Mouse (Mus musculus) heart, embryonic 14.5 days (tissue): ENCODE results near the gene Myo10. TPM values are rescaled to one million over a fixed set of nuclear protein-coding genes. Genes with fewer than 3 reads are reported as not detected.
A peak's percentile ranks its signal among the peaks of the same experiment; 100 is the strongest.

ENCODE experiments used
- ATAC-seq: fragments of 200-750 bp; cut with Nextera tagmentation; 2 replicates; pipeline ENCODE4 v1.8.0; 2017; ENCODE audit warnings: low read depth, moderate TSS enrichment; ENCODE audit not compliant: insufficient number of reproducible peaks, insufficient read depth, low FRiP score
- H3K27ac ChIP-seq, 2 experiments: fragments of 200-500 bp in 1 of 2; fragments of 300-500 bp in 1 of 2; sonication (generic) in 1 of 2; replicated peaks in 1 of 2; 2 replicates each; pipeline ENCODE4 v1.5.1; 2012 to 2014; ENCODE audit warnings: low read depth in 2 of 2, low read length in 2 of 2, control low read depth in 1 of 2, mild to moderate bottlenecking in 1 of 2, mixed read lengths in 1 of 2; ENCODE audit not compliant: control insufficient read depth in 1 of 2, insufficient read depth in 1 of 2
- H3K27me3 ChIP-seq: fragments of 300-500 bp; sonication (generic); 2 replicates; pipeline ENCODE4 v1.6.1; 2014; ENCODE audit warnings: mild to moderate bottlenecking, low read length, control low read depth; ENCODE audit not compliant: control insufficient read depth, insufficient read depth
- H3K36me3 ChIP-seq: fragments of 300-500 bp; sonication (generic); 2 replicates; pipeline ENCODE4 v1.6.1; 2014; ENCODE audit warnings: mild to moderate bottlenecking, control low read depth, low read length, mixed read lengths; ENCODE audit not compliant: control insufficient read depth, insufficient read depth
- H3K4me1 ChIP-seq, 2 experiments: fragments of 200-500 bp in 1 of 2; fragments of 300-500 bp in 1 of 2; sonication (generic) in 1 of 2; 2 replicates each; pipeline ENCODE4 v1.6.1; 2012 to 2014; ENCODE audit warnings: low read length in 2 of 2, control low read depth in 1 of 2, mixed read lengths in 1 of 2; ENCODE audit not compliant: control insufficient read depth in 2 of 2, insufficient read depth in 2 of 2
- H3K4me2 ChIP-seq: fragments of 300-500 bp; sonication (generic); 2 replicates; pipeline ENCODE4 v1.6.1; 2014; ENCODE audit warnings: mild to moderate bottlenecking, low read length
- H3K4me3 ChIP-seq, 2 experiments: fragments of 200-500 bp in 1 of 2; fragments of 300-500 bp in 1 of 2; sonication (generic) in 1 of 2; 2 replicates each; pipeline ENCODE4 v1.5.1; 2012 to 2014; ENCODE audit warnings: low read length in 2 of 2, mild to moderate bottlenecking in 2 of 2, control low read depth in 1 of 2, low read depth in 1 of 2, moderate library complexity in 1 of 2; ENCODE audit not compliant: control insufficient read depth in 1 of 2, insufficient read depth in 1 of 2
- H3K9ac ChIP-seq: fragments of 300-500 bp; sonication (generic); 2 replicates; pipeline ENCODE4 v1.6.1; 2014; ENCODE audit warnings: mild to moderate bottlenecking, low read length
- H3K9me3 ChIP-seq: fragments of 300-500 bp; sonication (generic); 2 replicates; pipeline ENCODE4 v1.6.1; 2016; ENCODE audit warnings: low read length, control low read depth; ENCODE audit not compliant: control insufficient read depth
- WGBS: fragments of 180-500 bp; shearing (Covaris S2); extraction: QIAGEN DNeasy Blood & Tissue Kit; methylation state at CpG from one replicate; pipeline ENCODE4 v1.1.7; 2014; 5-methylcytosine and 5-hydroxymethylcytosine counted together
- polyA plus RNA-seq: library from polyadenylated mRNA; unstranded; fragments of >200 nt; fragmentation: Nextera tagmentation; extraction: Ambion mirVana; gene quantifications from 2 replicates; pipeline ENCODE4 v1.2.1, GENCODE M21; 2014

The Myo10 gene
- polyA plus RNA-seq, 1 experiment from 2014 or later = 12.6 TPM

DNA sequence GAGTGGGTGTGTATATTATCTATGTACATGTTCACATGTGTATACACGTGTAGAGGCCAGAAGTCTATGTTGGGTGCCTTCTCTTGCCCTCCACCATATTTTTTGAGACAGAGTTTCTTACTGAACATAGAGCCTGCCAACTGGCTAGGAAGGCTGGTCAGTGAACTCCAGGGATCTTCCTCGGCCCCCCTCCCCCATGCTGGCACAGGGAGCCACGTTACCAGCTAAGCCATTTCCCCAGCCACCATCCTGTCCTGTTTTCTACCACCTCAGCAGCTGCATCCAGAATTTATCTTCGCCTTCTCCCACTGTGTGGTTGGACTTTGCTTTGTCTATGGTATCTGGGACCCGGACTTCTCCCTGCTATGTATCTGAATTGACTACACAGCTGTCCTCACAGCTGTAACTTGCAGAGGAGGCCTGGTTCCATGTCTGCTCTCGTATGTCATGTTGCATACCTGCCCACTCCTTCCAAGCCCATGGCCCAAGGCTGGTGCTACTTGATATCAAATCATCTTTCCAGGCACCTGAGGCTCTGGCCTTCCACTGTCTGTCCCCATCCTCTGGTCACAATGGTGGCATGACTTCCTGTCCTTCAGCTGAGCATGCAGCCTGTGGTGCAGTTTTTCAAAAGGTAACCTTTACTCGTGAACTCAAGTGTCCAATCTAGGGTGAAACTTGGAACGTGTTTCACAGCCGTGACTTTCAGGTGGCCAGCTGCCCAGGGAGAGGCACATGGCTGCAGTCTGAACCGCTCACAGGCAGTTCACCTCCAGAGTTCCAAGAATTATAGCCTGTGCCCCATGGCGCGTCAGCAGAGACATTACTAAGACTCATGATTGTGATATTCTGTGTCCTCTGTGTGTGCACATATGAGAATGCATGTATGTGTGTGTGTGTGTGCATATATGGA, 18.8 kb downstream of the Myo10 start:
- ATAC-seq = no peak; the same call in 1 of the 2 replicates
- no peak overlapping the region for H3K9ac ChIP-seq
- no peak overlapping the region for H3K4me3 ChIP-seq
- no peaks in the 10 kb centered on the region for H3K27me3 ChIP-seq
- no peak overlapping the region for H3K4me2 ChIP-seq
- H3K36me3 ChIP-seq = no peaks in the 10 kb centered on the region
- H3K9me3 ChIP-seq = no peaks in the 10 kb centered on the region
- no peak overlapping the region for H3K27ac ChIP-seq
- WGBS = 82% methylated on average over 12 of the region's 12 CpGs
- peaks cover 24 to 25% of the 10 kb centered on the region in 2 experiments for H3K4me1 ChIP-seq

- H3K36me3 ChIP-seq = no peaks in the 10 kb centered on the region
- no peak overlapping the region for H3K9ac ChIP-seq
- peak overlapping the region; percentile 31; the same call in 1 of the 2 replicates for H3K4me2 ChIP-seq
- H3K9me3 ChIP-seq = no peaks in the 10 kb centered on the region
- 38% methylated on average over 9 of the region's 9 CpGs for WGBS
- 0 out of 2 replicates have a peak, but pooled peaks have one; percentile 32 for ATAC-seq
- peaks cover 24 to 27% of the 10 kb centered on the region in 2 experiments for H3K4me1 ChIP-seq
- H3K4me3 ChIP-seq = no peak overlapping the region
- H3K27ac ChIP-seq = peak overlapping the region; percentile 59; a peak in 3 of 4 replicates
- no peaks in the 10 kb centered on the region for H3K27me3 ChIP-seq
Measured at GRCm38 (mm10) chr15:25642214-25643058, 20.1 kb downstream of the Myo10 start.

DNA sequence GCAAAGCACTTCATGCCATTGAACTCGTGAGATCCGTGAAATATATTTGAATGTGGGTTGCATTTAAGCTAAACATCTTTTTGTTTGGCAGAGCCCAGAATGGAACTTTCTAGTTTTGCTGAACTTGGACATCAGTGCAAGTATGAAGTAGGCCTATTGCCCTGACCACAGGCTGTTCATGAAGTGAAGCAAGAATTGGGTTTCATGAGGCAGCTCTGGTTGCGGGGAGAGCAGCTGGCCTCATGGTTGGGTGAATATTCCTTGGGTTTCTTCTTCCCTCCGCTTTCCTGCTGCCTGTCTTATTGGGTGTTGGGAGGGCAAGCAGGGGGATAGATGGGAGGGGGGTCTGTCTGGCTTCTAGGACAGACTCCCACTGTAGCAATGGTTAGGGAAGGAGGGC, 23.5 kb downstream of the Myo10 start:
- H3K9me3 ChIP-seq = no peaks in the 10 kb centered on the region
- H3K4me3 ChIP-seq = no peak overlapping the region
- H3K27me3 ChIP-seq = no peaks in the 10 kb centered on the region
- H3K4me1 ChIP-seq = peaks cover 27 to 33% of the 10 kb centered on the region in 2 experiments
- no peak overlapping the region for H3K4me2 ChIP-seq
- no peak overlapping the region for H3K27ac ChIP-seq
- no peak overlapping the region for H3K9ac ChIP-seq
- 93% methylated on average over 4 of the region's 4 CpGs for WGBS
- H3K36me3 ChIP-seq = no peaks in the 10 kb centered on the region
- no peak for ATAC-seq

GRCm38 (mm10) chr15:25648287-25648686, 26.0 kb downstream of the Myo10 start:
- H3K27me3 ChIP-seq = peaks cover 17% of the 10 kb centered on the region
- H3K4me3 ChIP-seq = no peak overlapping the region
- no peak for ATAC-seq
- WGBS = 89% methylated on average over 2 of the region's 2 CpGs
- H3K27ac ChIP-seq = no peak overlapping the region
- H3K9me3 ChIP-seq = no peaks in the 10 kb centered on the region
- H3K9ac ChIP-seq = no peak overlapping the region
- H3K4me2 ChIP-seq = no peak overlapping the region
- peaks cover 14 to 18% of the 10 kb centered on the region in 2 experiments for H3K4me1 ChIP-seq
- no peaks in the 10 kb centered on the region for H3K36me3 ChIP-seq

GRCm38 (mm10) chr15:25650371-25650770, 28.0 kb downstream of the Myo10 start:
- Histone ChIP-seq H3K27me3 (peaks cover 28% of the 10 kb centered on the region), H3K4me2 (0 out of 2 replicates have a peak overlapping the region, but pooled peaks have one; percentile 13), H3K4me1 (peaks cover 11 to 17% of the 10 kb centered on the region in 2 experiments), H3K4me3 (no peak overlapping the region), H3K9me3 (no peaks in the 10 kb centered on the region), H3K27ac (no peak overlapping the region), H3K36me3 (no peaks in the 10 kb centered on the region), H3K9ac (no peak overlapping the region)
- WGBS = 15% methylated on average over 5 of the region's 5 CpGs
- peak; percentile 62; the same call in 1 of the 2 replicates for ATAC-seq

DNA sequence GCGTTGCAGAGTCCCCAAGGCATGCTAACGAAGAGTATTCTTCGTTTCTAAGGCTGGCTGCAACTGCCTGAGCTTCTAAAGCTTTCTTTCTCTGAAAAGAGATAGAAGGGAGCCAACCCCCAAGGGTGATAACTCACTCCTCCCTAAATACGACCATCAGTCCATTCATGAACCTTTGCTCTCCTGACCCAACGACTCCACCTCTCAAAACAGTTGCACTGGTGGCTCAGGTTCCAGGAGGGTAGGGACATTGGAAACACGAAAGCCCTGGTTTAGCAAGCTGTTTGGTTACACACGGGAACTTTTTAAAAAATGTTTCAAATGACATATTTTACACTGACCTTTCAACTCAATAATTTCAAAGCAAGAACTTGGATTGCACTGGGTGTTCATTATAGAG, 29.5 kb downstream of the Myo10 start:
- H3K27ac ChIP-seq = no peak overlapping the region
- no peaks in the 10 kb centered on the region for H3K9me3 ChIP-seq
- H3K4me2 ChIP-seq = no peak overlapping the region
- 80% methylated on average over 7 of the region's 7 CpGs for WGBS
- peaks cover 33% of the 10 kb centered on the region for H3K27me3 ChIP-seq
- no peak overlapping the region for H3K9ac ChIP-seq
- peaks cover 8 to 17% of the 10 kb centered on the region in 2 experiments for H3K4me1 ChIP-seq
- ATAC-seq = no peak
- H3K4me3 ChIP-seq = no peak overlapping the region
- no peaks in the 10 kb centered on the region for H3K36me3 ChIP-seq

GRCm38 (mm10) chr15:25652368-25652767, 30.0 kb downstream of the Myo10 start:
- no peak overlapping the region for H3K9ac ChIP-seq
- H3K27ac ChIP-seq = no peak overlapping the region
- H3K4me2 ChIP-seq = no peak overlapping the region
- WGBS = 85% methylated on average over 5 of the region's 5 CpGs
- H3K27me3 ChIP-seq = peaks cover 33% of the 10 kb centered on the region
- ATAC-seq = no peak
- H3K4me3 ChIP-seq = no peak overlapping the region
- H3K9me3 ChIP-seq = no peaks in the 10 kb centered on the region
- H3K36me3 ChIP-seq = no peaks in the 10 kb centered on the region
- peaks cover 8 to 17% of the 10 kb centered on the region in 2 experiments for H3K4me1 ChIP-seq
